Mouse (Mus musculus): ENCODE data around the gene Sestd1. TPM values are rescaled to one million over a fixed set of nuclear protein-coding genes. Genes with fewer than 3 reads are reported as not detected.
A peak's percentile ranks its signal among the peaks of the same experiment; 100 is the strongest.

The Sestd1 gene
- polyA plus RNA-seq, 1 experiment, result 31.9 TPM

DNA sequence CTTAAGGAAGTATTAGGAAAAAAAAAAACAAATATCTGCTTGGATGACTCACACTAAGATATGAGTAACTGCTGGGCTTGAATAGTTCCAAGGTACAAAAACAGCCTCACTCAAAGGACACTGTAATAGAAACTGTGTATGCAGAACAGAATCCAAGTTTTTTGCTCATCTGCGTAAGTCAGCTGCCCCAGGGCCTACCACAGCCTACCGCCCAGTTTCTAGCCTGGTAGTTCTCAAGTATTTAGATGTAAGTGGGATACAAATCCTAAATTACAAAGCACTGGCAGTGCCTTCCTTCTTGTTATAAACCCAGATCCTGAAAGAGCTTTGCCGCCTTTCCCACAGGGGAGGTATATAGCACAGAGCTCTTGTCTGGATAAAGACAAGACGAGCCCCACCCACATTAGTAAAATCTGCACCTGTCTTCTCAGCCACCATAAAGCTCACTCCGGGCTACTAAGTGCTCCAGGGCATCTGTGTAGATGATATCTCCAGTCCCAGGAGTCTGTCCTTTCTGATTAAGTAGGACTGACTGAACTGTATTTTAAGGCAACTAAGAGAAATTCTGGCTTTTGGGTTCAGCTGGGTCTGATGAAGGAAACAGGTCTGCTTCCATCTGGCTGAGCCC is 11.7 kb downstream of the Sestd1 start:
- peaks cover 43% of the 10 kb centered on the region for H3K4me1 ChIP-seq (ENCODE audit: control insufficient read depth, insufficient read depth, low read length)
- H3K27me3 ChIP-seq (ENCODE audit: control insufficient read depth, insufficient read depth, low read length), result no peaks in the 10 kb centered on the region
- H3K27ac ChIP-seq (ENCODE audit: insufficient read depth, low read length), result peak overlapping the region; percentile 41; the same call in 1 of the 2 replicates
- TF ChIP-seq POLR2A (IDR thresholded peaks at IDR 0.05; ENCODE audit: borderline replicate concordance, insufficient read depth, low read length), result no peak
- no peak for TF ChIP-seq CTCF (IDR thresholded peaks at IDR 0.05; ENCODE audit: borderline replicate concordance, insufficient read depth, low read depth, low read length)
- H3K4me3 ChIP-seq (replicated peaks; ENCODE audit: insufficient read depth, low read depth, low read length), result no peak overlapping the region
- no peak for DNase-seq
- WGBS, result 69% methylated on average over 5 of the region's 5 CpGs

DNA sequence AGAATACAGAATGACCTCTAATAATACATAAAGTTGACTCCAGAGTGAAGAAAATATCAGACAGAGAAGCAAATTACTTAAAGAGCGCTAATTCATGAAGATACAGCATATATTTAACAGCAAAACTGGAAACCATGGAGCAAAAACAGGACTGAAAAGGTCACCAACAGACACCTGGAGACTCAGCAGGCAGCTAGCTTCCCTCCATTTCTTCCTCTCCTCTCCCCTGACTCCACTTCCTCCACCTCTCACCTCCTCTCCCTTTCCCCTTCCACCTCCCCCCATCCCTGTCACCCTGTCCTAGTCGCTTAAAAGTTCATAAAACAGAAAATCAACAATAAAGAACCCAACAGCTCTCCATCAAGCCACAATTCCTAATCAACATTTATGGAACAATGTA is 13.5 kb downstream of the Sestd1 start:
- Histone ChIP-seq H3K4me1 (ENCODE audit: control insufficient read depth, insufficient read depth, low read length) (peaks cover 43% of the 10 kb centered on the region), H3K27ac (ENCODE audit: insufficient read depth, low read length) (peak overlapping the region; percentile 52; the same call in 1 of the 2 replicates), H3K4me3 (replicated peaks; ENCODE audit: insufficient read depth, low read depth, low read length) (no peak overlapping the region), H3K27me3 (ENCODE audit: control insufficient read depth, insufficient read depth, low read length) (no peaks in the 10 kb centered on the region)
- 28% methylated on average over 2 of the region's 2 CpGs for WGBS
- TF ChIP-seq CTCF (IDR thresholded peaks at IDR 0.05; ENCODE audit: borderline replicate concordance, insufficient read depth, low read depth, low read length) (no peak), POLR2A (IDR thresholded peaks at IDR 0.05; ENCODE audit: borderline replicate concordance, insufficient read depth, low read length) (no peak)
- peak in 1 of 2 experiments; percentile 68 for DNase-seq

DNA sequence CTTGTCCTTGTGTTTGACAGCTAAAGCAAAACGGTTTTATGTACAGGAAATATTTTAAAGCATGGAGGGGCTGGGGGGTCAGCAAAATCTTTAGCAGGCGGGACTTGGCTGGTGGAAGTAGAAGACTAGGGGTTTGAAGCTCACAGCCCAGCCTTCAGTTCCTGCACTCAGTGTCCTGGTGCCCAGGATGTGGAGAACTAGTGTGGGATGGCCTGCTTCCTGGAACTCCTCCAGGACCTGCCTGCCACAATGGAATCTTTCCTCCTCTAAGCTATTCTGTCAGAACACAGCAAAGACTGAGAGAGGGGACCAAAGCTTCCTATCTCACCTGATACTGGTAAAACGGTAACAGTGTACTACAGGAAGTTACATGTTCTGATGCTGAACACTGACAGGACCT is 14.4 kb downstream of the Sestd1 start:
- Histone ChIP-seq H3K4me1 (ENCODE audit: control insufficient read depth, insufficient read depth, low read length) (peaks cover 47% of the 10 kb centered on the region), H3K27me3 (ENCODE audit: control insufficient read depth, insufficient read depth, low read length) (no peaks in the 10 kb centered on the region), H3K27ac (ENCODE audit: insufficient read depth, low read length) (peak overlapping the region; percentile 35), H3K4me3 (replicated peaks; ENCODE audit: insufficient read depth, low read depth, low read length) (no peak overlapping the region)
- no peak for TF ChIP-seq POLR2A (IDR thresholded peaks at IDR 0.05; ENCODE audit: borderline replicate concordance, insufficient read depth, low read length)
- no peak for TF ChIP-seq CTCF (IDR thresholded peaks at IDR 0.05; ENCODE audit: borderline replicate concordance, insufficient read depth, low read depth, low read length)
- DNase-seq, result peak; percentile 65 to 73
- 55% methylated on average over 3 of the region's 3 CpGs for WGBS

DNA sequence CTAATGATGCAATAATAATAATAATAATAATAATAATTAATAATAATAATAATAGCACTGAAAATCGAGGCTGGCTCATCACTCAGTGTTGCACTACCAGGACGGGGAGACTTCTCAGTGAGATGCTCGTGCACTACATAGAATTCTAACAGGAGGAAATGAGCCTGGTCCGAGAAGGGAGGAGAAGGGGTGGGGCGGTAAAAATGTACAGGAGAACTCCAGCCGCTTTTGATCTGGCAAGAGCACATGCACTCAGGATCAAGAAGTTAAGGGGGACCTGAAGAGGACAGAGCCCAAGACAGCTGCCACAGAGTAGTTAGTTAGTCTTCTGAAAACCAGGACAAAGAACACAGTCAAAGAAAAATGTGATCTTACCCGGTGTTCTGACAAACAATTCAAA is 15.1 kb downstream of the Sestd1 start:
- TF ChIP-seq POLR2A (IDR thresholded peaks at IDR 0.05; ENCODE audit: borderline replicate concordance, insufficient read depth, low read length), result no peak
- TF ChIP-seq CTCF (IDR thresholded peaks at IDR 0.05; ENCODE audit: borderline replicate concordance, insufficient read depth, low read depth, low read length), result no peak
- 41% methylated on average over 7 of the region's 7 CpGs for WGBS
- no peak overlapping the region for H3K4me3 ChIP-seq (replicated peaks; ENCODE audit: insufficient read depth, low read depth, low read length)
- H3K27me3 ChIP-seq (ENCODE audit: control insufficient read depth, insufficient read depth, low read length), result no peaks in the 10 kb centered on the region
- peak overlapping the region; percentile 57; the same call in 1 of the 2 replicates for H3K27ac ChIP-seq (ENCODE audit: insufficient read depth, low read length)
- peak in 1 of 2 experiments; percentile 12 for DNase-seq
- peaks cover 47% of the 10 kb centered on the region for H3K4me1 ChIP-seq (ENCODE audit: control insufficient read depth, insufficient read depth, low read length)

DNA sequence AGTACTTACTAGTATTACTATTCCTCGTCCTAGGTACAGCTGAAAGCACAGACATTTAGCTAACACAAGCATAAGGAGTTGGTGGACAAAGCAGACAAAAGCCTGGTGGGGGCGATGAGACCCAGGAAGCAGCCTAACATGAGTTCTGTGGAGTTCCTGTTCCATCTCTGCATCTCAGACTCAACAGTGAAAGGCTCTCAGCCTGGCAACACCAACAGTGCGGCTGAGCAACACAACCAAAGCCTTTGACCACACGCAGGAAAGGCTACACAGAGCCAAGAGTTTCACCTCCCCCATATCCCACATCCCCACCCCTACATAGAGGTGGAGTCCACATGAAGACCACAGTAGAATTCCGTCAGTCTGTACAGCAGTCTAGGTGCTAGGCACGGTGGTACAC is 15.8 kb downstream of the Sestd1 start:
- Histone ChIP-seq H3K27me3 (ENCODE audit: control insufficient read depth, insufficient read depth, low read length) (no peaks in the 10 kb centered on the region), H3K27ac (ENCODE audit: insufficient read depth, low read length) (peak overlapping the region; percentile 77), H3K4me1 (ENCODE audit: control insufficient read depth, insufficient read depth, low read length) (peaks cover 43% of the 10 kb centered on the region), H3K4me3 (replicated peaks; ENCODE audit: insufficient read depth, low read depth, low read length) (no peak overlapping the region)
- 62% methylated on average over 6 of the region's 6 CpGs for WGBS
- TF ChIP-seq POLR2A (IDR thresholded peaks at IDR 0.05; ENCODE audit: borderline replicate concordance, insufficient read depth, low read length) (no peak), CTCF (IDR thresholded peaks at IDR 0.05; ENCODE audit: borderline replicate concordance, insufficient read depth, low read depth, low read length) (no peak)
- peak in 1 of 2 experiments; percentile 41 for DNase-seq

DNA sequence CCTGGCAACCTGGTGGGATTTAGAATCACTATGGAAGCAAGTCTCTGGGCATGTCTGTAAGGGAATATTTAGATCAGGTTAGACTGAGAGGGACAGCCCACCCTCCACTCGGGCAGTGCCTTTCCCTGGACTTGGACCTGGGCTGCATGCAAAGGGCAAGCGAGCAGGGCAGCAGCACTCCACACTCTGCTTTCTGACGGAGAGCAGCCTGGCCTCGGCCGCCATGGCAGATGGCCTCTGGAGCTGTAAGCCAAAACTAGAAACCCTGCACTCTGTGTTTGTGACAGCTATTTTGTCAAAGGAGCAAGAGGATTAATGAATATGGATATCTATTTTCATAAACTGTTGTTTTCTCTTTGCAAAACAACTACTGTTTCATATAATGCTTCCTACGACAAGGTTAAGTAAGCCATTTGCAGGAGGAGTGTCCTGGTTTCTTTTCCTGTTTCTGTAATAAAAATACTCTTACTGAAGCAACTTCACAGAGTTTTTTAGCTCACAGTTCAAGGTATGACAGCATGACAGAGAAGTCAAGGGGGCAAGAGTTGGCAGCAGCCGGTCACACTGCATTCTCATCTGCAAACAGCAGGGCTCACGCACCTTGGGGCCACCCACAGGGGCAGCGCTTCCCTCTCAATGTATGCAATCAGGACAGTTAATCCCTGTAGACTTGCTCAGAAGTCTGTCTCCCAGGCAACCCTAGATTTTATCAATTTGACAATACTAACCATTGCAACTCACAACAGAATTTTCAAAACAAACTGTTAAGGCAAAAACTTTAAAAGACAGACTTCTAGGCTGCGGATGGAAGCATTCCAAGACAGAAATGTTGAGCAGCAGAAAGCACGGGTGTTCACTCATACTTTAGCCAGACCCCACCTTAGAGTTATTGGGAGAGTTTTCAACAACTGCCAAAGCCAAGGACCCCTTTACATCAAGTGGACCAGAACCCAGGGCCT is 16.6 kb downstream of the Sestd1 start:
- Histone ChIP-seq H3K4me3 (replicated peaks; ENCODE audit: insufficient read depth, low read depth, low read length) (no peak overlapping the region), H3K27me3 (ENCODE audit: control insufficient read depth, insufficient read depth, low read length) (no peaks in the 10 kb centered on the region), H3K4me1 (ENCODE audit: control insufficient read depth, insufficient read depth, low read length) (peaks cover 36% of the 10 kb centered on the region), H3K27ac (ENCODE audit: insufficient read depth, low read length) (peak overlapping the region; percentile 96)
- 20% methylated on average over 11 of the region's 11 CpGs for WGBS
- TF ChIP-seq CTCF (IDR thresholded peaks at IDR 0.05; ENCODE audit: borderline replicate concordance, insufficient read depth, low read depth, low read length) (no peak), POLR2A (IDR thresholded peaks at IDR 0.05; ENCODE audit: borderline replicate concordance, insufficient read depth, low read length) (no peak; the same call in 1 of the 2 replicates)
- peak; percentile 79 to 85 for DNase-seq

DNA sequence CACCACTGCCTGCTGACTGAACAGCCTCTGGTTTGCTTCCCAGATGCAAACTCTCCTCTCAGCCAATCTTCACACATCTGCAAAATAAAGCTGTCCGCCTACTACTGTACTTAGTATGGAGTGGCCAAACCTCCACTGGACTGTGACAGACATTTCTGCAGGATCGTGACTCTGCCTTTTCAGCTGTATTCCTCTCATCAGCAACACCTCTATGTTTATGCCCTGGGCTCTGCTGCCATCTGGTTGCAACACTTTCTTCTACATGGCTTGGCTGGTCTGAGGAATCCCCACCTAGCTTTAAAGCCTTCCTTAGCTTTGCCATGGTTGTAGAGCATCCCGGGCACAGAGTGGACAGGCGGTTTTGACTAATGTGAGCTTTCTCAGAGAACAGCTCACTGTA is 20.3 kb downstream of the Sestd1 start:
- TF ChIP-seq POLR2A (IDR thresholded peaks at IDR 0.05; ENCODE audit: borderline replicate concordance, insufficient read depth, low read length) (no peak), CTCF (IDR thresholded peaks at IDR 0.05; ENCODE audit: borderline replicate concordance, insufficient read depth, low read depth, low read length) (peak; percentile 38; the same call in 1 of the 2 replicates)
- DNase-seq, result peak; percentile 44
- Histone ChIP-seq H3K27me3 (ENCODE audit: control insufficient read depth, insufficient read depth, low read length) (no peaks in the 10 kb centered on the region), H3K27ac (ENCODE audit: insufficient read depth, low read length) (no peak overlapping the region; the same call in 1 of the 2 replicates), H3K4me3 (replicated peaks; ENCODE audit: insufficient read depth, low read depth, low read length) (no peak overlapping the region), H3K4me1 (ENCODE audit: control insufficient read depth, insufficient read depth, low read length) (peaks cover 15% of the 10 kb centered on the region)
- WGBS, result 61% methylated on average over 4 of the region's 4 CpGs
